ENCODE assay signal across 9 mouse cellular contexts in genomic region chr2:122569439-122569838, GRCm38 (mm10). TPM values are rescaled to one million over a fixed set of nuclear protein-coding genes. Genes with fewer than 3 reads are reported as not detected.
A peak's percentile ranks its signal among the peaks of the same experiment; 100 is the strongest.
DNase-seq lines count a peak whose midpoint lies in the region; ATAC-seq and TF ChIP-seq lines count a peak whose summit lies in the region.
"Had no signal": no experiment of that assay in that cellular context is flagged by ENCODE, and none has a peak within 500 bp of the region (broad histone marks: within the 10 kb centered on the region; RNA-seq: fewer than 3 reads in every experiment).

No protein-coding gene starts in this region.

- H3K9me3 ChIP-seq in embryonic facial prominence, embryonic 10.5 days: no peaks in the 10 kb centered on the region
- H3K9me3 ChIP-seq in liver, embryonic 14.5 days (ENCODE audit: control insufficient read depth, low read length): no peaks in the 10 kb centered on the region
- H3K9me3 ChIP-seq: hindbrain, embryonic 15.5 days had no signal

- H3K27me3 ChIP-seq in embryonic facial prominence, embryonic 10.5 days (replicated peaks; ENCODE audit: low read depth, poor library complexity, severe bottlenecking): no peaks in the 10 kb centered on the region
- no peaks in the 10 kb centered on the region for H3K27me3 ChIP-seq in liver, embryonic 14.5 days (ENCODE audit: control insufficient read depth, insufficient read depth, low read length)
- H3K27me3 ChIP-seq: hindbrain, embryonic 15.5 days had no signal

- 18% methylated on average over 3 of the region's 3 CpGs for WGBS in embryonic facial prominence, embryonic 10.5 days
- WGBS in liver, embryonic 14.5 days (ENCODE audit: insufficient replicate concordance): 4% methylated on average over 3 of the region's 3 CpGs

- no peak overlapping the region for H3K4me2 ChIP-seq in liver, embryonic 14.5 days (ENCODE audit: low read depth)
- H3K4me2 ChIP-seq: hindbrain, embryonic 15.5 days had no signal

- no peaks in the 10 kb centered on the region for H3K36me3 ChIP-seq in embryonic facial prominence, embryonic 10.5 days (replicated peaks)
- no peaks in the 10 kb centered on the region for H3K36me3 ChIP-seq in liver, embryonic 14.5 days (replicated peaks; ENCODE audit: control insufficient read depth, insufficient read depth, low read depth)
- H3K36me3 ChIP-seq: hindbrain, embryonic 15.5 days had no signal

- H3K27ac ChIP-seq in embryonic facial prominence, embryonic 10.5 days (replicated peaks): no peak overlapping the region
- H3K27ac ChIP-seq in liver, embryonic 14.5 days: no peak overlapping the region
- H3K27ac ChIP-seq: hindbrain, embryonic 15.5 days had no signal

- peak; percentile 67 for DNase-seq in 416B (ENCODE audit: low read depth)
- DNase-seq in B cell, adult 2 months: peak; percentile 78 to 81
- DNase-seq in adrenal gland, postnatal 4 days (ENCODE audit: low spot score in 2 of 2): peak; percentile 18 to 37
- DNase-seq in embryonic facial prominence, embryonic 10.5 days (ENCODE audit: low spot score): peak; percentile 66
- no peak for DNase-seq in liver, embryonic 14.5 days (ENCODE audit: low read depth in 3 of 3, low spot score in 3 of 3)
- peak; percentile 54 for DNase-seq in ovary, postnatal 14 days (ENCODE audit: low spot score)
- DNase-seq in yolk sac, embryonic 10.5 days (ENCODE audit: low spot score): no peak

- no peak overlapping the region for H3K9ac ChIP-seq in liver, embryonic 14.5 days (replicated peaks)
- H3K9ac ChIP-seq: hindbrain, embryonic 15.5 days had no signal

- ATAC-seq in inflammation-experienced regulatory T-cells, adult 6 months: peak; percentile 86
- ATAC-seq in liver, embryonic 14.5 days (ENCODE audit: insufficient read depth): no peak

- TF ChIP-seq CTCF in liver, embryonic 14.5 days (IDR thresholded peaks at IDR 0.05; ENCODE audit: low read depth): peak; percentile 53

- no peak for TF ChIP-seq EP300 in liver, embryonic 14.5 days (IDR thresholded peaks at IDR 0.05; ENCODE audit: low read depth)

- H3K4me3 ChIP-seq in embryonic facial prominence, embryonic 10.5 days: no peak overlapping the region
- H3K4me3 ChIP-seq in liver, embryonic 14.5 days (ENCODE audit: insufficient read depth in 1 of 2, low read depth in 2 of 2, low read length in 2 of 2): no peak overlapping the region
- H3K4me3 ChIP-seq: hindbrain, embryonic 15.5 days had no signal

- no peaks in the 10 kb centered on the region for H3K4me1 ChIP-seq in embryonic facial prominence, embryonic 10.5 days
- H3K4me1 ChIP-seq in liver, embryonic 14.5 days (replicated peaks; ENCODE audit: control insufficient read depth in 2 of 2, insufficient read depth in 2 of 2, low read length in 1 of 2): no peaks in the 10 kb centered on the region
- H3K4me1 ChIP-seq: hindbrain, embryonic 15.5 days had no signal

RNA-seq across cellular contexts. Expression of gene Gatm, which starts 41.7 kb away (rescaled TPM):
- 10 to 100 TPM; 22.8 to 82.9 TPM for total RNA-seq in adrenal gland, postnatal 4 days (2021)
- 6.6 and 7.2 TPM in 2 replicates for polyA plus RNA-seq in embryonic facial prominence, embryonic 10.5 days (2016; fragmentation: Nextera tagmentation; extraction: Ambion mirVana)
- 1 to 10 TPM in 1 of 3 experiments, under 1 TPM in 2; 0.32 to 1.7 (median 0.46) TPM for polyA plus RNA-seq in inflammation-experienced regulatory T-cells, adult 6 months (2017; shearing (Covaris generic))
- 8.6 and 14.1 TPM in 2 replicates for polyA plus RNA-seq in liver, embryonic 14.5 days (2012; rRNA removed)
- 24.8 and 27.6 TPM in 2 replicates for polyA plus RNA-seq in liver, embryonic 14.5 days (2014; fragmentation: Nextera tagmentation; extraction: Ambion mirVana)

Comparison
In these comparisons a context has a peak if more than half of its experiments do, and no peak if none do; other contexts are left out.
1. DNase-seq: peak in 416B (single experiment), B cell, adult 2 months (2 of 2), adrenal gland, postnatal 4 days (2 of 2), embryonic facial prominence, embryonic 10.5 days (single experiment) and ovary, postnatal 14 days (single experiment); none in liver, embryonic 14.5 days (0 of 3) and yolk sac, embryonic 10.5 days (single experiment).